Comparison of ENCODE assay signal across 8 mouse cellular contexts in the genomic region with DNA sequence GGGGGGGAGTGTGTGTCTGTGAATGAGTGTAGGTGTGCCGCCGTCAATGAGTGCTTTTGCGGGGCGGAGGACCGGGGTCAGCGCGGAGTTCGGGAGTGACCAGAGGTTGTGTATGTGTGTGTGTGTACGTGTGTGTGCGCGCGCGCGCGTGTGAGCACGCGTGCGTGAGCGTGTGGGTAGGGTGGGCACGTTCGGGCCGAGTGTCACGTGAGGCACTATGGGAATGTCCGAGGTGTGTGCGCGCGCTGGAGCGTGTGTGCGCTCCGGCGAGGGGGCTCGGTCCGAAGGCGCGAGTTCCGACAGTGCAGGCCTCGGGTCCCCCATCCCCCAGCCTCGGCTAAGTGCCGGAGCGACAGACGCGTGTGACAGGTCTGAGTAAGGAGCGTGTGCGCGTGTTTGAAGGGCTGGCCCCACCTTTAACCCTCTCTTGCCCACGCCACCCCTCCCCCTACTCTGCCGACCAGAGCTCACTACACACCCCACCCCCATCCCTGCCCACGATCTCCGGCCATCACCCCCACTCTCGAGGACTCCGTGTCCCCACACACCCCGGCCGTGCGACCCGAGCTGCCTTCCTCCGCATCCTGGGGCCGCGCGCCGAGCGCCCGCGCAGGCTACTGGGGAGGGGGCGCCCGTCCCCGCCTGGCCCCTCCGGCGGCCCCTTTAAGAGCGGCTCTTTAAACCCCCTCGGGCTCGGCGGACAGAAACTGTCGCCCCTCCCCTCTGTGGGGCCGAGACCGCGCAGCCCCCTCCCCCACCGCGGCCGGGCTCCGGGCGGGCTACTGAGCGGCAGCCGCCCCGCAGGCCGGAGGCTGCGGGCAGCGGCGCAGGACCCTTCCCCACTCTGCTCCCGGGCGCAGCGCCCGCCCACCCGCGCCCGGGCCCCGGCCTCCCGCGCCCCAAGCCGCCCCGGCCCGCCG. TPM values are rescaled to one million over a fixed set of nuclear protein-coding genes. Genes with fewer than 3 reads are reported as not detected.
DNase-seq lines count a peak whose midpoint lies in the region; ATAC-seq and TF ChIP-seq lines count a peak whose summit lies in the region.

No protein-coding gene starts in this region.

- WGBS in forebrain, embryonic 16.5 days, result under 1% methylated on average over 71 of the region's 102 CpGs
- WGBS in lung, embryonic 16.5 days, result under 1% methylated on average over 76 of the region's 102 CpGs
- under 1% methylated on average over 98 of the region's 102 CpGs for WGBS in olfactory bulb, adult 2 months

- peak overlapping the region; percentile 79 for H3K27ac ChIP-seq in forebrain, embryonic 16.5 days (ENCODE audit: low read length)
- peak overlapping the region; percentile 93 for H3K27ac ChIP-seq in lung, embryonic 16.5 days (ENCODE audit: low read length)
- no peak overlapping the region for H3K27ac ChIP-seq in olfactory bulb, adult 2 months (ENCODE audit: insufficient read depth, low read depth, low read length)

- peak overlapping the region; percentile 85 for H3K9ac ChIP-seq in forebrain, embryonic 16.5 days (replicated peaks; ENCODE audit: low read depth, low read length)
- H3K9ac ChIP-seq in lung, embryonic 16.5 days (ENCODE audit: low read length), result peak overlapping the region; percentile 74

- peak overlapping the region; percentile 54; the same call in 1 of the 2 replicates for H3K4me3 ChIP-seq in G1E (ENCODE audit: low read depth, low read length)
- H3K4me3 ChIP-seq in forebrain, embryonic 16.5 days (replicated peaks; ENCODE audit: low read length), result peak overlapping the region; percentile 82
- H3K4me3 ChIP-seq in lung, embryonic 16.5 days (ENCODE audit: low read length), result peak overlapping the region; percentile 78
- peak overlapping the region; percentile 60 for H3K4me3 ChIP-seq in olfactory bulb, adult 2 months (ENCODE audit: insufficient read depth, low read depth, low read length)

- no peak for TF ChIP-seq POLR2A in olfactory bulb, adult 2 months (IDR thresholded peaks at IDR 0.05; ENCODE audit: insufficient read depth, low read depth, low read length)

- no peak for DNase-seq in G1E (ENCODE audit: low spot score)
- peak; percentile 90 for DNase-seq in cerebellum, adult 11-12 months
- peak; percentile 74 for DNase-seq in heart, postnatal 4 days
- peak; percentile 72 to 73 for DNase-seq in layer of hippocampus, postnatal 14 days (ENCODE audit: low spot score in 2 of 2)
- no peak for DNase-seq in T-cell, adult 2 months (ENCODE audit: low spot score)

- TF ChIP-seq CTCF in G1E (IDR thresholded peaks at IDR 0.05; ENCODE audit: low read depth, low read length), result no peak
- TF ChIP-seq CTCF in olfactory bulb, adult 2 months (IDR thresholded peaks at IDR 0.05; ENCODE audit: insufficient read depth, low read depth, low read length), result no peak

- H3K36me3 ChIP-seq in G1E (replicated peaks), result peaks cover 27% of the 10 kb centered on the region
- H3K36me3 ChIP-seq in forebrain, embryonic 16.5 days (ENCODE audit: control insufficient read depth, insufficient read depth), result peaks cover 2% of the 10 kb centered on the region; the same call in 1 of the 2 replicates
- H3K36me3 ChIP-seq in lung, embryonic 16.5 days (ENCODE audit: control insufficient read depth, insufficient read depth, low read length), result no peaks in the 10 kb centered on the region

- 0 out of 2 replicates have a peak, but pooled peaks cover 6% of the 10 kb centered on the region for H3K9me3 ChIP-seq in G1E (replicated peaks)
- no peaks in the 10 kb centered on the region for H3K9me3 ChIP-seq in forebrain, embryonic 16.5 days (ENCODE audit: control insufficient read depth, low read length)
- no peaks in the 10 kb centered on the region for H3K9me3 ChIP-seq in lung, embryonic 16.5 days (ENCODE audit: control insufficient read depth, low read length)

- no peak for ATAC-seq in G1E (ENCODE audit: extremely low read depth, insufficient number of reproducible peaks, low FRiP score, poor library complexity, severe bottlenecking)
- peak; percentile 77 for ATAC-seq in forebrain, embryonic 16.5 days
- peak; percentile 80 for ATAC-seq in lung, embryonic 16.5 days (ENCODE audit: low read depth)

- peaks cover 67% of the 10 kb centered on the region for H3K27me3 ChIP-seq in G1E (ENCODE audit: insufficient read depth, low read length)
- H3K27me3 ChIP-seq in forebrain, embryonic 16.5 days (replicated peaks; ENCODE audit: control insufficient read depth, insufficient read depth, low read length), result no peaks in the 10 kb centered on the region
- H3K27me3 ChIP-seq in lung, embryonic 16.5 days (ENCODE audit: control insufficient read depth, insufficient read depth, low read depth, low read length), result no peaks in the 10 kb centered on the region

- H3K4me2 ChIP-seq in forebrain, embryonic 16.5 days (ENCODE audit: low read length), result peak overlapping the region; percentile 60
- peak overlapping the region; percentile 78 for H3K4me2 ChIP-seq in lung, embryonic 16.5 days (ENCODE audit: low read depth, low read length)

- peaks cover 33% of the 10 kb centered on the region for H3K4me1 ChIP-seq in G1E (ENCODE audit: insufficient read depth, low read depth, low read length)
- peaks cover 22% of the 10 kb centered on the region for H3K4me1 ChIP-seq in forebrain, embryonic 16.5 days (replicated peaks; ENCODE audit: control insufficient read depth, insufficient read depth, low read length)
- H3K4me1 ChIP-seq in lung, embryonic 16.5 days (replicated peaks; ENCODE audit: control insufficient read depth, insufficient read depth, low read length), result peaks cover 30% of the 10 kb centered on the region
- peaks cover 28% of the 10 kb centered on the region for H3K4me1 ChIP-seq in olfactory bulb, adult 2 months (ENCODE audit: control insufficient read depth, insufficient read depth, low read length)

RNA-seq across cellular contexts. Expression of gene Tbkbp1, which starts 0.6 kb away (rescaled TPM):
- not detected in 2 replicates for total RNA-seq in G1E (2014; fragmentation: Nextera tagmentation)
- total RNA-seq in G1E (2017), result 0.05 and 0.06 TPM in 2 replicates
- 0.29 and 0.34 TPM in 2 replicates for polyA plus RNA-seq in G1E (2012)
- polyA plus RNA-seq in forebrain, embryonic 16.5 days (2015; fragmentation: Nextera tagmentation; extraction: Ambion mirVana), result 5.7 and 6.0 TPM in 2 replicates
- 10 to 100 TPM; 17.0 to 17.7 TPM for total RNA-seq in heart, postnatal 4 days (2021)
- total RNA-seq in layer of hippocampus, postnatal 14 days (2021), result 10 to 100 TPM; 60.9 to 68.4 TPM
- polyA plus RNA-seq in lung, embryonic 16.5 days (2015; fragmentation: Nextera tagmentation; extraction: Ambion mirVana), result 4.9 TPM in 2 replicates
- polyA plus RNA-seq in olfactory bulb, adult 2 months (2012; ENCODE audit: insufficient read depth, insufficient read length, low replicate concordance, missing spikeins), result not detected in 2 replicates

RNA-seq across cellular contexts. Expression of gene Tbx21, which starts 35.5 kb away (rescaled TPM):
- not detected in 2 replicates for total RNA-seq in G1E (2014; fragmentation: Nextera tagmentation)
- not detected in 2 replicates for total RNA-seq in G1E (2017)
- polyA plus RNA-seq in G1E (2012), result not detected in 2 replicates
- 0.35 and 0.38 TPM in 2 replicates for polyA plus RNA-seq in forebrain, embryonic 16.5 days (2015; fragmentation: Nextera tagmentation; extraction: Ambion mirVana)
- not detected for total RNA-seq in heart, postnatal 4 days (2021)
- total RNA-seq in layer of hippocampus, postnatal 14 days (2021), result under 1 TPM in 1 of 2 experiments, not detected in 1; 0.19 TPM
- 0.21 TPM in 1 of 2 replicates, not detected in the other for polyA plus RNA-seq in lung, embryonic 16.5 days (2015; fragmentation: Nextera tagmentation; extraction: Ambion mirVana)
- not detected in 2 replicates for polyA plus RNA-seq in olfactory bulb, adult 2 months (2012; ENCODE audit: insufficient read depth, insufficient read length, low replicate concordance, missing spikeins)

RNA-seq across cellular contexts. Expression of gene Kpnb1, which starts 37.0 kb away (rescaled TPM):
- total RNA-seq in G1E (2014; fragmentation: Nextera tagmentation) (328 and 346 TPM in 2 replicates), G1E (2017) (265 and 286 TPM in 2 replicates)
- polyA plus RNA-seq in G1E (2012), result 50.5 and 51.3 TPM in 2 replicates
- polyA plus RNA-seq in forebrain, embryonic 16.5 days (2015; fragmentation: Nextera tagmentation; extraction: Ambion mirVana), result 39.0 and 40.6 TPM in 2 replicates
- 100 to 1,000 TPM; 160 to 162 TPM for total RNA-seq in heart, postnatal 4 days (2021)
- total RNA-seq in layer of hippocampus, postnatal 14 days (2021), result 100 to 1,000 TPM; 129 to 132 TPM
- polyA plus RNA-seq in lung, embryonic 16.5 days (2015; fragmentation: Nextera tagmentation; extraction: Ambion mirVana), result 39.6 and 40.4 TPM in 2 replicates
- polyA plus RNA-seq in olfactory bulb, adult 2 months (2012; ENCODE audit: insufficient read depth, insufficient read length, low replicate concordance, missing spikeins), result 234 TPM in 1 of 2 replicates, not detected in the other

Comparison
In these comparisons a context has a peak if more than half of its experiments do, and no peak if none do; other contexts are left out.
1. DNase-seq: peak in cerebellum, adult 11-12 months (single experiment), heart, postnatal 4 days (single experiment) and layer of hippocampus, postnatal 14 days (2 of 2); none in G1E (single experiment) and T-cell, adult 2 months (single experiment).
2. Peak in every context shown above with its lines, with median percentiles within 50 percentile points of each other: H3K4me3 ChIP-seq.